Mouse (Mus musculus) macrophage (primary cell): ENCODE measurements around the gene Glod5. TPM values are rescaled to one million over a fixed set of nuclear protein-coding genes. Genes with fewer than 3 reads are reported as not detected.

Experiments used
- H3K27ac ChIP-seq: fragments of 350-480 bp; formaldehyde crosslinking; 2 replicates; pipeline ENCODE4 v1.9.0; 2021
- H3K36me3 ChIP-seq: fragments of 350-480 bp; formaldehyde crosslinking; 2 replicates; pipeline ENCODE4 v1.9.0; 2021; ENCODE audit errors: inconsistent target
- H3K4me3 ChIP-seq: fragments of 350-480 bp; formaldehyde crosslinking; 2 replicates; pipeline ENCODE4 v1.9.0; 2021; ENCODE audit errors: inconsistent target
- H3K79me2 ChIP-seq: fragments of 350-480 bp; formaldehyde crosslinking; 2 replicates; pipeline ENCODE4 v1.9.0; 2021; ENCODE audit errors: inconsistent target
- WGBS: methylation state at CpG from one replicate; pipeline ENCODE4 v1.1.7; 2026; ENCODE audit warnings: inconsistent platforms; ENCODE audit not compliant: missing documents; 5-methylcytosine and 5-hydroxymethylcytosine counted together
- polyA plus RNA-seq: library from polyadenylated mRNA; stranded (reverse); fragments of 250-400 nt; gene quantifications from 3 replicates; pipeline ENCODE4 v1.2.4, GENCODE M21; 2018; ENCODE audit warnings: inconsistent platforms

Gene Glod5
- polyA plus RNA-seq, 1 experiment from 2014 or later = not detected

DNA sequence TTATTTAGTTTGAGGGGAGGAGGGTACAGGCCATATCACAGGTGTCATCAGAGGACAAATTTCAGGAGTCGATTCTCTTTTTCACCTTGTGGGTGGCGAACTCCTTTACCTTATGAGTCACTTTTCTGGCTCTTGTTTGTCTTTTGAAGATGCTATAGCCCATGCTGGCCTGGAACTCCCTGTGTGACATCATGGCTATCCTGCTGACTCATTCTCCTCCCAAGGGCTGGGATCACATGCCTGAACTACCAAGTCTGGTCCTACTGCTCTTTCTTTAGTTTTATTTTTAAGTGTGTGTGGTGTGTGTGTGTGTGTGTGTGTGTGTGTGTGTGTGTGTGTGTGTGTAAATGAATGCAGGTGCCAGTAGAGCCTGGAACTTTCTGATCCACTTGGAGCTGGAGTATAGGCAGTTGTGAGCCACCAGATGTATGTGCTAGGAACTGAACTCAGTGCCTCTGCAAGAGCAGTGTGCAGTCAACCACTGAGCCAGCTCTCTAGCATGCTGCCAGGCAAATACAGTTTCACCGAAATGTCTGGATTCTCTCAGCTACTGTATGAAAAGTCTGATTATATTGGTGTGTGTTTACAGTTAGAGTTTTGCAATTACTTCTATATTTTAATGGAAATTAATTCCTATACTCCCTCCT lies 17.6 kb downstream of the Glod5 start:
- WGBS = 78% methylated on average over 2 of the region's 3 CpGs
- Histone ChIP-seq H3K27ac (no peak overlapping the region), H3K36me3 (no peaks in the 10 kb centered on the region), H3K79me2 (no peaks in the 10 kb centered on the region), H3K4me3 (no peak overlapping the region)

DNA sequence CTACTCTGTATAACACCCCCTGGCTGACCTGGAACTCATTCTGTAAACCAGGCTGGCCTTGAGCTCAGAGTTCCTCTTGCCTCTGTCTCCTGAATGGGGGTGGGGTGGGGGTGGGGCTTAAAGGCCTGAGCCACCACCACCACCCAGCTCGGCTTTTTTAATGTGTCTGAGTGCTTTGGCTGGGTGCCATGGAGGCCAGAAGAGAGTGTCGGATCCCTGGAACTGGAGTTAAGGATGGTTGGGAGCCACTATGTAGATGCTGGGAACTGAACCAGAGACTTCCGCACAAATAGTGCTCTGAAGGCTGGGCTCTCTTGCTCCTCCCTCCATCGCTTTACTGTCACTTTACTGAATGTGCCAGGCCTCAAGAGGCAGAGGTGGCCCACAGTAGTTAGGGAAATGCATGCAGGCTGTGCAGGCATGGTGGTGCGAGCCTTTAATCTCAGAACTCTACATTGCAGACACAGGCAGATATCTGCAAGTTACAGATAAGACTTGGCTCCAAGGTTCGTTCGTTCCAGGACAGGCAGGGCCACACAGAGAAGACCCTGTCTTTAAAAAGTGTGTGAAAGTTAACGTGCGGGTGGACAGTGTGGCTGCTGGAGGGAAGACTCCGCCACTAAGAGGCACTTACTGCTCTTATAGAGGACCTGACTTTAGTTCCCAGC lies 25.1 kb downstream of the Glod5 start:
- H3K4me3 ChIP-seq = no peak overlapping the region
- no peaks in the 10 kb centered on the region for H3K36me3 ChIP-seq
- no peak overlapping the region for H3K27ac ChIP-seq
- H3K79me2 ChIP-seq = no peaks in the 10 kb centered on the region
- 81% methylated on average over 10 of the region's 10 CpGs for WGBS

DNA sequence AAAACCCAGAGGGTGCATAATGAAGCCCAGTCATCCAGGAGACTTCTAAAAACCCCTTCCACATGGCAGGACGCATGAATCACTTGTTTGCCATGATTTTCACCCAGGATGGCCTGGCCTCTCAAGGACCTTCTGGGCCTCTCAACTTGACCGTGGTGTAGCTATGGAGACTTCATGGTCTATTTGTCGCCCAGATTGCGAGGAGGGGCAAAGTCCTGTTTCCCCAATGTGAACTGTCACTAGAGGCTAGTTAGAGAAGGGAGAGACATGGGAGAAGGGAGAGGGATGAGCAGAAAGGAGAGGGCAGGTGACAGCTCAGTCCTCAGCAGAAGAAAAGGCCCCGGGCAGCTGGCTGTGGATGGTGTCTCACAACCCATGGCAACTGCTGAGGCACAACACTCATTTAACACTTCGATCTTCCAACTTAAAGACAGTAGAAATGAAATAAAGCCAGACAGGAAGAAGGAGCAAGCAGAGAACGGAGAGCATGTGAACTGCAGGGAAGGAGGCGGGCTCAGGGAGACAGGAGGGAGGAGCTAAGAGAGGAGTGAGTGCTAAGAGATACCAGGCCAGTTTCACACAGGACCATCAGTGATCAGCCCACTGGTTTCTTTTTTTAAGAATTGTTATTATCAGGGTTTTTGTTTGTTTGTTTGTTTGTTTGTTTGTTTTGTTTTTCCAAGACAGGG lies 25.8 kb downstream of the Glod5 start:
- Histone ChIP-seq H3K4me3 (no peak overlapping the region), H3K36me3 (no peaks in the 10 kb centered on the region), H3K79me2 (no peaks in the 10 kb centered on the region), H3K27ac (no peak overlapping the region)
- 89% methylated on average over 8 of the region's 8 CpGs for WGBS

- WGBS = 88% methylated on average over 5 of the region's 7 CpGs
- Histone ChIP-seq H3K4me3 (no peak overlapping the region), H3K79me2 (no peaks in the 10 kb centered on the region), H3K27ac (no peak overlapping the region), H3K36me3 (no peaks in the 10 kb centered on the region)
Measured at GRCm38 (mm10) chrX:7981368-7981767, 36.9 kb downstream of the Glod5 start.

DNA sequence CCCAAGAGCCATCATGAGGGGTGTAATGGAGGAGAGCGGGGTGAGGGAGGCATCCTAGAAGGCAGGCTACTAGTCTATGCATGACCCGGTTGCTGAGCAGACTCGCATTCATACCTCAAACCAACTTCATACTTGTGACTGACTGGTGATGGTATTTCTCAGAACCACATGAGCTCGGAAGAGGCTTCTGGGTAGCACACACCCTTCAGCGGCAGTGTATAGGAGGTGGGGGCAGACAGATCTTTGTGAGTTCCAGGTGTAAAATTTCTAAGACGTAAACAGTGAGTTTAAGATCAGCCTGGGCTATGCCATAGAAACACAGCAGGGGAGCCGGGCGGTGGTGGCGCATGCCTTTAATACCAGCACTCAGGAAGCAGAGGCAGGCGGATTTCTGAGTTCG lies 40.4 kb downstream of the Glod5 start, which contains the start of gene Gata1:
Gene Gata1 (minus strand): TSS at position 180 of the 400 bp plus-strand sequence.
- Histone ChIP-seq H3K36me3 (no peaks in the 10 kb centered on the region), H3K27ac (no peak within 1 kb of the TSS), H3K79me2 (no peaks in the 10 kb centered on the region), H3K4me3 (no peak within 1 kb of the TSS)
- 82% methylated on average over 5 of the region's 11 CpGs for whole genome bisulfite sequencing

GRCm38 (mm10) chrX:7971292-7971691 lies 47.0 kb downstream of the Glod5 start:
- Histone ChIP-seq H3K36me3 (no peaks in the 10 kb centered on the region), H3K79me2 (no peaks in the 10 kb centered on the region), H3K4me3 (no peak overlapping the region), H3K27ac (no peak overlapping the region)
- 87% methylated on average over 4 of the region's 4 CpGs for WGBS

DNA sequence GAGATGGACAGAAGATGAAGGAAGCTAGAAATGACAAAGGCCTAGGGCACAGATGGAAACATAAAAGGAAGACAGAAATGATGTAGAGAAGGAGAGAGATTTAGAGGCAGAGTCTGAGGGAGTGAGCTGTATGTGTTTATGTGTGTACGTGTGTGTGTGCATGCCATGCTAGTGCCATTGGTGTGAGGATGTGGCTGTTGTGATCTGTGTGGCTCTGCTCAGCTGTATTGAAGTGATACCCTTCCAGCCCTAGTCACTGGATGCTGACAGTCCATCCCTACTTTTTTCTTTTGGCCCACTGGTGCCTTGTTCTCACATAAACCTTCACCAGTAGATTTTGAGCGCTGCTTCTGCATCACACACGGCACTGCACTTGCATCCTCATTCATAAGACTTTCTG lies 49.4 kb downstream of the Glod5 start:
- WGBS = 82% methylated on average over 3 of the region's 3 CpGs
- H3K27ac ChIP-seq = no peak overlapping the region

GRCm38 (mm10) chrX:7968226-7968625 lies 50.1 kb downstream of the Glod5 start:
- WGBS = 83% methylated on average over 8 of the region's 8 CpGs
- Histone ChIP-seq H3K36me3 (no peaks in the 10 kb centered on the region), H3K4me3 (no peak overlapping the region), H3K79me2 (no peaks in the 10 kb centered on the region), H3K27ac (no peak overlapping the region)

More for the DNA sequence above, 49.4 kb downstream of the Glod5 start:
- Histone ChIP-seq H3K79me2 (no peaks in the 10 kb centered on the region), H3K4me3 (no peak overlapping the region), H3K36me3 (no peaks in the 10 kb centered on the region)

GRCm38 (mm10) chrX:7967596-7968201 lies 50.6 kb downstream of the Glod5 start:
- H3K27ac ChIP-seq = no peak overlapping the region
- no peaks in the 10 kb centered on the region for H3K36me3 ChIP-seq
- WGBS = 90% methylated on average over 6 of the region's 9 CpGs
- no peaks in the 10 kb centered on the region for H3K79me2 ChIP-seq
- H3K4me3 ChIP-seq = no peak overlapping the region

DNA sequence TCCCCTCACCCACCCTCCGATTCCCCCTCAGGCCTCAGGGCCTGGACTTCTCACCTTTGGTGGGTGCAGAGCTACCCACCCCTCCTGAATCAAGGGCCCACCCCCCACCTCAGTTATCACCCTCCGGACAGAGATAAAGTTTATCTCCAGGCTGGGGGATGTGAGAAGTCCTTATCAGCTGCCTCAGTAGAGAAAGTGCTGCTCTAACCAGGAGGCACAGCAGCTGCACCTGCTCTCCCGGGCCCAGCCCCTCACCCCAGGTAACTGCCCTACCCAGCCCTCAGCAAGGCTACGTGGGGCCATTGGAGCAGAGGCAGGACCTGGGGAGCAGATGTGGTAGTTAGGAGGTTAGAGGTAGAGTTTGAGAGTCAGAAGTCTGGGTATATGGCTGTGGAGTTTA lies 52.1 kb downstream of the Glod5 start:
- Histone ChIP-seq H3K36me3 (no peaks in the 10 kb centered on the region), H3K27ac (no peak overlapping the region), H3K79me2 (no peaks in the 10 kb centered on the region), H3K4me3 (no peak overlapping the region)
- WGBS = 100% methylated on average over 3 of the region's 4 CpGs

DNA sequence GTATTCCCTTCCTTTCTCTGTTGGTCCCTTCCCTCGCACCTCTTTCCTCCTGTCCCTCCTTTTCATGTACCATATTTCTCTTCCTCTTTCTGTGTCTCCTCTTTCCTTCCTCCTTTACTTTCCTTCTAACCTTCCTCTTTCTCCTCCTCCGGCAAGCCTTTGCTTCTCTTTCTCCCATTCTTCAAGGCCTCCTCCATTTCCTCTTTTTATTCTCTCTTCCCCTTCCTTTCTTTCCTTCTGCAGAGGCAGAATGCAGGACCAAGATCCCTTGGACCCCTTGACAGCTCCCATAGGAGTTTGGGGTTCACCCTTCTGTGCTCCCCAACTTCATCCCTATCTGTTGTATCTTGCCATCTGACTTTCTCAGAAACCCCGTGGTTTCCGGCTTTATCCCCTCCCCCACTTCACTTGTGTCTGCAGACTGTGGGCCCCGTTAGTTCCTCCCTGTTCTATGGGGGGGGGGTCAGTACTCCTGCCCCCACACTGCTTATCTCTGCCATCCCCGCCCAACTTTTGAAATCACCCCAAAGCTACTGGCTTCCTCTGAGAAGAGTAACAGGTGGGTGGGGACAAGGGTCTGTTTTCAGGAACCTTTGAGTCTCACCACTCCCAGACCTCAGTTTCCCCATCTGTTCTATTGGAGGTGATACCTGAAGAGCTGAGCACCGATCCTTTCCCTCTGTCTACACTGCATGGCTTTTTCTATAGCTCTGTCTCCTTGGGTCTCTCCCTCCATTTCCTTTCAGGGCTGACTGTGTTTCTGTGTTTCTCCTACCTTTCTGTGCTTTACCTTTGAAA lies 54.3 kb downstream of the Glod5 start:
- H3K4me3 ChIP-seq = no peak overlapping the region
- WGBS = 33% methylated on average over 7 of the region's 7 CpGs
- H3K79me2 ChIP-seq = no peaks in the 10 kb centered on the region
- no peak overlapping the region for H3K27ac ChIP-seq
- H3K36me3 ChIP-seq = no peaks in the 10 kb centered on the region

DNA sequence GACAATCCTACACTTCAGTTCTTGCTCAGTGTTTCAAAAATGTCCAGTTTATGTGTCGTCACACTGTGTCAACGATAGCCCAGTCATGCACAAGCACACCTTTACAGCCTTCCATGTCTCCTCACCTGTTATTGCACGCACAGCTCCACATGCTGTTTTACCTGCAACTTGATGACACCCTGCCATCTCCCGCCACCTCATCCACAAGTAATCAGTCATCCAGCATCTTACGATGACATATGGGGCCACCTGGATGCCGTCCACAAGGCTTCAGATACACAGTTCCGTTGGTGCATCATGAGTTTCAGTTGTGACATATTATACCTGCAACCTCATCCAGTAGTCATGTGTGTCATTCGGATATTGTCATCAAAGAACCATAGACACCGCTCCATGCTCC lies 59.4 kb downstream of the Glod5 start:
- no peak overlapping the region for H3K27ac ChIP-seq
- H3K4me3 ChIP-seq = no peak overlapping the region
- H3K36me3 ChIP-seq = no peaks in the 10 kb centered on the region
- 90% methylated on average over 7 of the region's 9 CpGs for WGBS
- no peaks in the 10 kb centered on the region for H3K79me2 ChIP-seq
